Mouse (Mus musculus) C2C12 (cell line): ENCODE results near the gene Chp2. TPM values are rescaled to one million over a fixed set of nuclear protein-coding genes. Genes with fewer than 3 reads are reported as not detected.
A peak's percentile ranks its signal among the peaks of the same experiment; 100 is the strongest.
"Not testable (repeated sequence)": the region's sequence is repeated elsewhere in the genome, so short reads cannot be mapped to it uniquely, and the experiment has no call there.

Experiments
- H3K27me3 ChIP-seq: one replicate; pipeline ENCODE4 v1.6.1; 2011; ENCODE audit not compliant: control insufficient read depth, insufficient read depth, insufficient read length
- H3K36me3 ChIP-seq: one replicate; pipeline ENCODE4 v1.6.1; 2011; ENCODE audit not compliant: control insufficient read depth, insufficient read depth
- H3K4me3 ChIP-seq: one replicate; pipeline ENCODE4 v1.5.1; 2011; ENCODE audit warnings: mild to moderate bottlenecking, control low read depth; ENCODE audit not compliant: poor library complexity, insufficient read depth, severe bottlenecking
- H3K79me2 ChIP-seq: one replicate; pipeline ENCODE4 v1.6.1; 2011; ENCODE audit not compliant: control insufficient read depth, insufficient read depth
- H3K79me3 ChIP-seq: one replicate; pipeline ENCODE4 v1.6.1; 2011; ENCODE audit warnings: low read depth, control low read depth
- H3ac ChIP-seq: one replicate; pipeline ENCODE3; 2011; ENCODE audit warnings: low read depth; ENCODE audit not compliant: control insufficient read depth, insufficient read length
- CEBPB ChIP-seq: IDR thresholded peaks from one replicate; pipeline ENCODE4 v1.6.1; 2011; ENCODE audit warnings: low read depth, mild to moderate bottlenecking, control low read depth, moderate library complexity
- CTCF ChIP-seq: IDR thresholded peaks from one replicate; pipeline ENCODE4 v1.5.1; 2011; ENCODE audit not compliant: control insufficient read depth, insufficient read depth, insufficient read length
- FOSL1 ChIP-seq: IDR thresholded peaks from one replicate; pipeline ENCODE4 v1.8.0; 2011; ENCODE audit warnings: mild to moderate bottlenecking, low read length; ENCODE audit not compliant: poor library complexity, insufficient read depth, severe bottlenecking
- MAX ChIP-seq: IDR thresholded peaks from one replicate; pipeline ENCODE4 v1.6.1; 2011; ENCODE audit warnings: mild to moderate bottlenecking, control low read depth
- MYOD1 ChIP-seq: IDR thresholded peaks from one replicate; pipeline ENCODE4 v1.6.1; 2011; ENCODE audit warnings: low read depth; ENCODE audit not compliant: control insufficient read depth, insufficient read length
- MYOG ChIP-seq: IDR thresholded peaks from one replicate; pipeline ENCODE4 v1.6.1; 2011; ENCODE audit not compliant: control insufficient read depth, insufficient read length; ENCODE audit errors: extremely low read depth
- USF1 ChIP-seq: IDR thresholded peaks from one replicate; pipeline ENCODE4 v1.6.1; 2011; ENCODE audit warnings: low read depth, mild to moderate bottlenecking, control low read depth, moderate library complexity
- polyA plus RNA-seq: library from polyadenylated mRNA; unstranded; fragments of >200 nt; fragmentation: generic; extraction: Trizol; gene quantifications from one replicate; pipeline ENCODE4 v1.2.1, GENCODE M21; 2012; ENCODE audit warnings: missing spikeins

The Chp2 gene
- polyA plus RNA-seq, 1 experiment: not detected

- Histone ChIP-seq H3K79me3 (no peaks in the 10 kb centered on the region), H3K79me2 (no peaks in the 10 kb centered on the region), H3K36me3 (no peaks in the 10 kb centered on the region), H3K4me3 (no peak overlapping the region), H3K27me3 (peaks cover 4% of the 10 kb centered on the region), H3ac (no peak overlapping the region)
- no peak for TF ChIP-seq USF1
- no peak for TF ChIP-seq FOSL1
- no peak for TF ChIP-seq MAX
- TF ChIP-seq CTCF: no peak
- no peak for TF ChIP-seq CEBPB
- no peak for TF ChIP-seq MYOG
- TF ChIP-seq MYOD1: no peak
Observed at GRCm38 (mm10) chr7:122229916-122230315, 10.6 kb downstream of the Chp2 start.

- no peak overlapping the region for H3K4me3 ChIP-seq
- no peaks in the 10 kb centered on the region for H3K79me3 ChIP-seq
- H3K27me3 ChIP-seq: peaks cover 4% of the 10 kb centered on the region
- H3K79me2 ChIP-seq: no peaks in the 10 kb centered on the region
- H3K36me3 ChIP-seq: no peaks in the 10 kb centered on the region
- TF ChIP-seq CTCF (no peak), MYOD1 (no peak), USF1 (no peak), FOSL1 (no peak), MAX (no peak), MYOG (no peak), CEBPB (no peak)
- H3ac ChIP-seq: no peak overlapping the region
Observed at GRCm38 (mm10) chr7:122230866-122231265, 11.6 kb downstream of the Chp2 start.

GRCm38 (mm10) chr7:122238939-122239338 is 19.6 kb downstream of the Chp2 start:
- H3K4me3 ChIP-seq: no peak overlapping the region
- H3K79me3 ChIP-seq: no peaks in the 10 kb centered on the region
- no peak overlapping the region for H3ac ChIP-seq
- H3K36me3 ChIP-seq: no peaks in the 10 kb centered on the region
- TF ChIP-seq MYOD1: no peak
- no peak for TF ChIP-seq CEBPB
- no peak for TF ChIP-seq FOSL1
- TF ChIP-seq MAX: no peak
- no peak for TF ChIP-seq CTCF
- TF ChIP-seq USF1: no peak
- TF ChIP-seq MYOG: no peak
- no peaks in the 10 kb centered on the region for H3K79me2 ChIP-seq
- H3K27me3 ChIP-seq: no peaks in the 10 kb centered on the region

- H3K4me3 ChIP-seq: no peak overlapping the region
- no peak overlapping the region for H3ac ChIP-seq
- TF ChIP-seq MAX: no peak
- no peak for TF ChIP-seq FOSL1
- no peak for TF ChIP-seq CEBPB
- TF ChIP-seq MYOG: no peak
- no peak for TF ChIP-seq MYOD1
- no peak for TF ChIP-seq CTCF
- TF ChIP-seq USF1: no peak
- H3K27me3 ChIP-seq: peaks cover 7% of the 10 kb centered on the region
- no peaks in the 10 kb centered on the region for H3K79me3 ChIP-seq
- no peaks in the 10 kb centered on the region for H3K36me3 ChIP-seq
- no peaks in the 10 kb centered on the region for H3K79me2 ChIP-seq
Observed at GRCm38 (mm10) chr7:122240413-122241119, 21.3 kb downstream of the Chp2 start.

GRCm38 (mm10) chr7:122242260-122242659 is 23.0 kb downstream of the Chp2 start:
- Histone ChIP-seq H3K79me2 (no peaks in the 10 kb centered on the region), H3K4me3 (no peak overlapping the region), H3ac (no peak overlapping the region), H3K79me3 (no peaks in the 10 kb centered on the region), H3K27me3 (peaks cover 16% of the 10 kb centered on the region), H3K36me3 (no peaks in the 10 kb centered on the region)
- no peak for TF ChIP-seq MYOG
- peak; percentile 11 for TF ChIP-seq CTCF

DNA sequence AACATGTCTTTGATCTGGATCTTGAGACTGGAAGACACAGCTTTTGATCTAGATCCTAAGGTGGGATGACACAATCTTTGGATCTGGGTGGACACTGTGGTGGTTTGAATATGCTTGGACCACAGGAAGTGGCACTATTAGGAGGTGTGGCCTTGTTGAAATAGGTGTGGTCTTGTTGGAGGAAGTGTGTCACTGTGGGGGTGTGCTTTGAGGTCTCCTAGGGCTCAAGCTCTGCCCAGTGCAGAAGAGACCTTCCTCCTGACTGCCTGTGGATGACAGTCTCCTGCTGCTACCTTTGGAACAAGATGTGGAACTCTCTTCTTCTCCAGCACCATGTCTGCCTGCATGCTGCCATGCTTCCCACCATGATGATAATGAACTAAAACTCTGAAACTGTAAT is 23.4 kb downstream of the Chp2 start:
- not testable (repeated sequence) for H3K36me3 ChIP-seq, H3ac ChIP-seq, H3K79me2 ChIP-seq, H3K4me3 ChIP-seq, H3K79me3 ChIP-seq
- peaks cover 17% of the 10 kb centered on the region for H3K27me3 ChIP-seq
